Mouse (Mus musculus): ENCODE measurements at regions not wholly inside any gene's neighbourhood (a gene's known extent, or its start where the extent isn't known, plus 50 kb on each side); places are given as distances from the start of the nearest gene placed in this dataset.

GRCm38 (mm10) chr13:50965678-50966077, 135.0 kb upstream of the Spin1 start:
- WGBS, result 66% methylated on average over 4 of the region's 4 CpGs
- H3K27me3 ChIP-seq, result no peaks in the 10 kb centered on the region
- H3K9ac ChIP-seq, result no peak overlapping the region
- H3K4me1 ChIP-seq, result peaks cover 3% of the 10 kb centered on the region; the same call in 1 of the 2 replicates
- no peaks in the 10 kb centered on the region for H3K36me3 ChIP-seq
- H3K9me3 ChIP-seq (replicated peaks), result no peaks in the 10 kb centered on the region
- no peak for ATAC-seq (ENCODE audit: insufficient number of reproducible peaks, low FRiP score, low TSS enrichment, low read depth)
- no peak overlapping the region for H3K27ac ChIP-seq (replicated peaks)
- no peak overlapping the region for H3K4me2 ChIP-seq (replicated peaks)
- no peak overlapping the region for H3K4me3 ChIP-seq (replicated peaks)

- 76% methylated on average over 2 of the region's 2 CpGs for WGBS
- H3K4me2 ChIP-seq (replicated peaks), result no peak overlapping the region
- no peak overlapping the region for H3K27ac ChIP-seq (replicated peaks)
- H3K9me3 ChIP-seq (replicated peaks), result no peaks in the 10 kb centered on the region
- H3K4me1 ChIP-seq, result peaks cover 3% of the 10 kb centered on the region; the same call in 1 of the 2 replicates
- H3K27me3 ChIP-seq, result no peaks in the 10 kb centered on the region
- ATAC-seq (ENCODE audit: insufficient number of reproducible peaks, low FRiP score, low TSS enrichment, low read depth), result no peak
- no peak overlapping the region for H3K4me3 ChIP-seq (replicated peaks)
- H3K9ac ChIP-seq, result no peak overlapping the region
- no peaks in the 10 kb centered on the region for H3K36me3 ChIP-seq
Observed at GRCm38 (mm10) chr13:50966826-50967225, 133.9 kb upstream of the Spin1 start.

GRCm38 (mm10) chr13:50973379-50973778, 127.3 kb upstream of the Spin1 start:
- no peak for ATAC-seq (ENCODE audit: insufficient number of reproducible peaks, low FRiP score, low TSS enrichment, low read depth)
- Histone ChIP-seq H3K27me3 (no peaks in the 10 kb centered on the region), H3K36me3 (no peaks in the 10 kb centered on the region), H3K4me3 (replicated peaks) (no peak overlapping the region), H3K4me1 (no peaks in the 10 kb centered on the region), H3K9me3 (replicated peaks) (no peaks in the 10 kb centered on the region), H3K9ac (no peak overlapping the region), H3K27ac (replicated peaks) (no peak overlapping the region), H3K4me2 (replicated peaks) (no peak overlapping the region)
- 76% methylated on average over 8 of the region's 8 CpGs for WGBS

GRCm38 (mm10) chr13:50975306-50975920, 125.3 kb upstream of the Spin1 start:
- no peak overlapping the region for H3K9ac ChIP-seq
- no peaks in the 10 kb centered on the region for H3K27me3 ChIP-seq
- no peaks in the 10 kb centered on the region for H3K9me3 ChIP-seq (replicated peaks)
- H3K36me3 ChIP-seq, result no peaks in the 10 kb centered on the region
- no peaks in the 10 kb centered on the region for H3K4me1 ChIP-seq
- H3K4me3 ChIP-seq (replicated peaks), result no peak overlapping the region
- no peak overlapping the region for H3K4me2 ChIP-seq (replicated peaks)
- WGBS, result 54% methylated on average over 12 of the region's 12 CpGs
- no peak overlapping the region for H3K27ac ChIP-seq (replicated peaks)
- no peak for ATAC-seq (ENCODE audit: insufficient number of reproducible peaks, low FRiP score, low TSS enrichment, low read depth)

GRCm38 (mm10) chr13:50982005-50982404, 118.7 kb upstream of the Spin1 start:
- no peak for ATAC-seq (ENCODE audit: insufficient number of reproducible peaks, low FRiP score, low TSS enrichment, low read depth)
- H3K4me2 ChIP-seq (replicated peaks), result no peak overlapping the region
- no peaks in the 10 kb centered on the region for H3K27me3 ChIP-seq
- H3K4me1 ChIP-seq, result no peaks in the 10 kb centered on the region
- H3K9me3 ChIP-seq (replicated peaks), result no peaks in the 10 kb centered on the region
- 38% methylated on average over 1 of the region's 1 CpGs for WGBS
- no peak overlapping the region; the same call in 1 of the 2 replicates for H3K27ac ChIP-seq (replicated peaks)
- H3K4me3 ChIP-seq (replicated peaks), result no peak overlapping the region
- no peak overlapping the region for H3K9ac ChIP-seq
- no peaks in the 10 kb centered on the region for H3K36me3 ChIP-seq

GRCm38 (mm10) chr13:50982990-50983389, 117.7 kb upstream of the Spin1 start:
- no peak overlapping the region for H3K9ac ChIP-seq
- no peaks in the 10 kb centered on the region for H3K9me3 ChIP-seq (replicated peaks)
- H3K4me2 ChIP-seq (replicated peaks), result no peak overlapping the region
- 0 out of 2 replicates have a peak overlapping the region, but pooled peaks have one; percentile 28 for H3K27ac ChIP-seq (replicated peaks)
- H3K4me1 ChIP-seq, result no peaks in the 10 kb centered on the region
- no peak overlapping the region for H3K4me3 ChIP-seq (replicated peaks)
- no peak for ATAC-seq (ENCODE audit: insufficient number of reproducible peaks, low FRiP score, low TSS enrichment, low read depth)
- WGBS, result 66% methylated on average over 10 of the region's 10 CpGs
- no peaks in the 10 kb centered on the region for H3K27me3 ChIP-seq
- H3K36me3 ChIP-seq, result no peaks in the 10 kb centered on the region

GRCm38 (mm10) chr13:50991726-50992432, 108.8 kb upstream of the Spin1 start:
- Histone ChIP-seq H3K36me3 (no peaks in the 10 kb centered on the region), H3K9ac (no peak overlapping the region), H3K4me2 (replicated peaks) (no peak overlapping the region), H3K4me3 (replicated peaks) (no peak overlapping the region), H3K9me3 (replicated peaks) (no peaks in the 10 kb centered on the region), H3K4me1 (peaks cover 14% of the 10 kb centered on the region), H3K27ac (replicated peaks) (peak overlapping the region; percentile 75), H3K27me3 (no peaks in the 10 kb centered on the region)
- 36% methylated on average over 9 of the region's 9 CpGs for WGBS
- ATAC-seq (ENCODE audit: insufficient number of reproducible peaks, low FRiP score, low TSS enrichment, low read depth), result peak; percentile 60; the same call in 1 of the 2 replicates

- H3K4me1 ChIP-seq, result no peaks in the 10 kb centered on the region
- H3K4me3 ChIP-seq (replicated peaks), result no peak overlapping the region
- H3K9ac ChIP-seq, result no peak overlapping the region
- no peak for ATAC-seq (ENCODE audit: insufficient number of reproducible peaks, low FRiP score, low TSS enrichment, low read depth)
- no peaks in the 10 kb centered on the region for H3K27me3 ChIP-seq
- H3K27ac ChIP-seq (replicated peaks), result no peak overlapping the region
- WGBS, result 66% methylated on average over 4 of the region's 4 CpGs
- no peaks in the 10 kb centered on the region for H3K36me3 ChIP-seq
- no peak overlapping the region for H3K4me2 ChIP-seq (replicated peaks)
- no peaks in the 10 kb centered on the region for H3K9me3 ChIP-seq (replicated peaks)
Observed at GRCm38 (mm10) chr13:50999738-51000137, 100.9 kb upstream of the Spin1 start.

- 73% methylated on average over 3 of the region's 3 CpGs for WGBS
- Histone ChIP-seq H3K27ac (replicated peaks) (no peak overlapping the region), H3K4me1 (no peaks in the 10 kb centered on the region), H3K4me3 (replicated peaks) (no peak overlapping the region), H3K9ac (no peak overlapping the region), H3K27me3 (no peaks in the 10 kb centered on the region), H3K36me3 (no peaks in the 10 kb centered on the region), H3K9me3 (replicated peaks) (no peaks in the 10 kb centered on the region), H3K4me2 (replicated peaks) (no peak overlapping the region)
- no peak for ATAC-seq (ENCODE audit: insufficient number of reproducible peaks, low FRiP score, low TSS enrichment, low read depth)
Observed at GRCm38 (mm10) chr13:51004827-51005226, 95.9 kb upstream of the Spin1 start.

GRCm38 (mm10) chr13:51010736-51011135, 89.9 kb upstream of the Spin1 start:
- H3K27ac ChIP-seq (replicated peaks), result no peak overlapping the region
- H3K4me1 ChIP-seq, result no peaks in the 10 kb centered on the region
- no peaks in the 10 kb centered on the region for H3K36me3 ChIP-seq
- no peaks in the 10 kb centered on the region for H3K9me3 ChIP-seq (replicated peaks)
- no peak overlapping the region for H3K4me3 ChIP-seq (replicated peaks)
- ATAC-seq (ENCODE audit: insufficient number of reproducible peaks, low FRiP score, low TSS enrichment, low read depth), result no peak
- H3K9ac ChIP-seq, result no peak overlapping the region
- no peaks in the 10 kb centered on the region for H3K27me3 ChIP-seq
- no peak overlapping the region for H3K4me2 ChIP-seq (replicated peaks)
- WGBS, result 54% methylated on average over 7 of the region's 7 CpGs

GRCm38 (mm10) chr13:51016209-51016608, 84.5 kb upstream of the Spin1 start:
- no peaks in the 10 kb centered on the region for H3K9me3 ChIP-seq (replicated peaks)
- WGBS, result 75% methylated on average over 3 of the region's 3 CpGs
- no peak overlapping the region for H3K4me3 ChIP-seq (replicated peaks)
- H3K27me3 ChIP-seq, result no peaks in the 10 kb centered on the region
- no peak overlapping the region for H3K9ac ChIP-seq
- ATAC-seq (ENCODE audit: insufficient number of reproducible peaks, low FRiP score, low TSS enrichment, low read depth), result no peak
- no peak overlapping the region for H3K4me2 ChIP-seq (replicated peaks)
- no peak overlapping the region for H3K27ac ChIP-seq (replicated peaks)
- H3K4me1 ChIP-seq, result peaks cover 20% of the 10 kb centered on the region
- H3K36me3 ChIP-seq, result no peaks in the 10 kb centered on the region

All from embryonic facial prominence, embryonic 15.5 days (tissue).